Mouse (Mus musculus): ENCODE data around the gene Usp10. TPM values are rescaled to one million over a fixed set of nuclear protein-coding genes. Genes with fewer than 3 reads are reported as not detected.

The Usp10 gene
- total and polyA plus RNA-seq, 3 experiments = 80.0 to 161 (median 152) TPM

- H3K27ac ChIP-seq (ENCODE audit: insufficient read depth, low read depth) = no peak overlapping the region
- no peaks in the 10 kb centered on the region for H3K4me1 ChIP-seq (ENCODE audit: control insufficient read depth in 1 of 2, insufficient read depth in 2 of 2)
- dilution Hi-C loops (cut with MboI; ENCODE audit: extremely low pct_ligation_motif_present, extremely low pct_unique_long_range_greater_than_20kb, low sequenced_read_pairs) (no loop called here), in situ Hi-C loops (cut with MboI; ENCODE audit: low pct_ligation_motif_present, low pct_unique_long_range_greater_than_20kb, low sequenced_read_pairs) (no loop called here)
- peaks cover 20% of the 10 kb centered on the region for H3K79me2 ChIP-seq (replicated peaks; ENCODE audit: control insufficient read depth, extremely low read depth, insufficient read depth, poor library complexity, severe bottlenecking)
- no peaks in the 10 kb centered on the region for H3K27me3 ChIP-seq (replicated peaks)
- no peak overlapping the region for H3K4me2 ChIP-seq (ENCODE audit: insufficient read depth, low read depth, poor library complexity, severe bottlenecking)
- peaks cover 68 to 97% of the 10 kb centered on the region in 2 experiments for H3K36me3 ChIP-seq (replicated peaks in 1 of 2; ENCODE audit: control insufficient read depth in 1 of 2, insufficient read depth in 1 of 2, low read length in 1 of 2)
- no peak for DNase-seq (ENCODE audit: extremely low read depth)
- H3K9ac ChIP-seq (ENCODE audit: insufficient read depth, low read depth) = no peak overlapping the region
- TF ChIP-seq SMC3 (IDR thresholded peaks at IDR 0.05; ENCODE audit: low read depth, low read length) = no peak
- no peak for TF ChIP-seq POLR2AphosphoS2 (IDR thresholded peaks at IDR 0.05; ENCODE audit: low read depth, low read length)
- no peak for TF ChIP-seq EP300 (IDR thresholded peaks at IDR 0.05; ENCODE audit: low read length)
- TF ChIP-seq NRF1 (IDR thresholded peaks at IDR 0.05; ENCODE audit: low read depth, low read length) = no peak
- TF ChIP-seq ZKSCAN1 (IDR thresholded peaks at IDR 0.05; ENCODE audit: borderline replicate concordance, low read depth, low read length) = no peak
- TF ChIP-seq ZNF384 (IDR thresholded peaks at IDR 0.05; ENCODE audit: low read depth, low read length) = no peak
- no peak for TF ChIP-seq CHD2 (IDR thresholded peaks at IDR 0.05; ENCODE audit: low read length)
- no peak for TF ChIP-seq RCOR1 (conservative IDR thresholded peaks at IDR 0.05; ENCODE audit: low read depth, low read length)
- no peak for TF ChIP-seq USF1 (IDR thresholded peaks at IDR 0.05; ENCODE audit: low read depth, low read length)
- no peak overlapping the region for H3K4me3 ChIP-seq (replicated peaks in 1 of 3; ENCODE audit: low read depth in 2 of 3, low read length in 2 of 3, poor library complexity in 1 of 3)
- H3K9me3 ChIP-seq (replicated peaks; ENCODE audit: low read length) = no peaks in the 10 kb centered on the region
Measured at GRCm38 (mm10) chr8:119939336-119939735, 29.2 kb downstream of the Usp10 start.

GRCm38 (mm10) chr8:119941471-119941870 is 31.3 kb downstream of the Usp10 start:
- no peaks in the 10 kb centered on the region for H3K27me3 ChIP-seq (replicated peaks)
- peaks cover 22% of the 10 kb centered on the region; the same call in 1 of the 2 replicates for H3K79me2 ChIP-seq (replicated peaks; ENCODE audit: control insufficient read depth, extremely low read depth, insufficient read depth, poor library complexity, severe bottlenecking)
- no peak overlapping the region for H3K9ac ChIP-seq (ENCODE audit: insufficient read depth, low read depth)
- H3K27ac ChIP-seq (ENCODE audit: insufficient read depth, low read depth) = no peak overlapping the region
- no peak overlapping the region for H3K4me3 ChIP-seq (replicated peaks in 1 of 3; ENCODE audit: low read depth in 2 of 3, low read length in 2 of 3, poor library complexity in 1 of 3)
- in situ Hi-C loops (cut with MboI; ENCODE audit: low pct_ligation_motif_present, low pct_unique_long_range_greater_than_20kb, low sequenced_read_pairs) = no loop called here
- H3K9me3 ChIP-seq (replicated peaks; ENCODE audit: low read length) = no peaks in the 10 kb centered on the region
- no peak for TF ChIP-seq POLR2A (IDR thresholded peaks at IDR 0.05; ENCODE audit: low read depth, low read length)
- no peak for TF ChIP-seq MAZ (IDR thresholded peaks at IDR 0.05; ENCODE audit: low read depth, low read length)
- dilution Hi-C loops (cut with MboI; ENCODE audit: extremely low pct_ligation_motif_present, extremely low pct_unique_long_range_greater_than_20kb, low sequenced_read_pairs) = no loop called here
- no peak overlapping the region for H3K4me2 ChIP-seq (ENCODE audit: insufficient read depth, low read depth, poor library complexity, severe bottlenecking)
- no peak for DNase-seq (ENCODE audit: extremely low read depth)
- H3K36me3 ChIP-seq (replicated peaks in 1 of 2; ENCODE audit: control insufficient read depth in 1 of 2, insufficient read depth in 1 of 2, low read length in 1 of 2) = peaks cover 73 to 98% of the 10 kb centered on the region in 2 experiments
- peaks cover 0 to 20% of the 10 kb centered on the region in 2 experiments; a peak in 2 of 4 replicates for H3K4me1 ChIP-seq (ENCODE audit: control insufficient read depth in 1 of 2, insufficient read depth in 2 of 2)

GRCm38 (mm10) chr8:119943616-119944015 is 33.5 kb downstream of the Usp10 start:
- no peak for TF ChIP-seq USF1 (IDR thresholded peaks at IDR 0.05; ENCODE audit: low read depth, low read length)
- TF ChIP-seq MAFK (IDR thresholded peaks at IDR 0.05; ENCODE audit: insufficient replicate concordance, low read length) = no peak
- TF ChIP-seq PAX5 (IDR thresholded peaks at IDR 0.05; ENCODE audit: low read length) = no peak
- no peak for TF ChIP-seq RCOR1 (conservative IDR thresholded peaks at IDR 0.05; ENCODE audit: low read depth, low read length)
- no peak for TF ChIP-seq HCFC1 (IDR thresholded peaks at IDR 0.05; ENCODE audit: low read depth, low read length)
- TF ChIP-seq NRF1 (IDR thresholded peaks at IDR 0.05; ENCODE audit: low read depth, low read length) = no peak
- no peak for TF ChIP-seq MEF2A (IDR thresholded peaks at IDR 0.05; ENCODE audit: borderline replicate concordance, low read depth, low read length)
- no peak for TF ChIP-seq ZKSCAN1 (IDR thresholded peaks at IDR 0.05; ENCODE audit: borderline replicate concordance, low read depth, low read length)
- H3K79me2 ChIP-seq (replicated peaks; ENCODE audit: control insufficient read depth, extremely low read depth, insufficient read depth, poor library complexity, severe bottlenecking) = peaks cover 24% of the 10 kb centered on the region; the same call in 1 of the 2 replicates
- in situ Hi-C loops (cut with MboI; ENCODE audit: low pct_ligation_motif_present, low pct_unique_long_range_greater_than_20kb, low sequenced_read_pairs) (no loop called here), dilution Hi-C loops (cut with MboI; ENCODE audit: extremely low pct_ligation_motif_present, extremely low pct_unique_long_range_greater_than_20kb, low sequenced_read_pairs) (no loop called here)
- H3K27me3 ChIP-seq (replicated peaks) = no peaks in the 10 kb centered on the region
- no peak overlapping the region for H3K4me3 ChIP-seq (replicated peaks in 1 of 3; ENCODE audit: low read depth in 2 of 3, low read length in 2 of 3, poor library complexity in 1 of 3)
- no peak overlapping the region for H3K4me2 ChIP-seq (ENCODE audit: insufficient read depth, low read depth, poor library complexity, severe bottlenecking)
- H3K4me1 ChIP-seq (ENCODE audit: control insufficient read depth in 1 of 2, insufficient read depth in 2 of 2) = peaks cover 11 to 42% of the 10 kb centered on the region in 2 experiments
- peaks cover 72 to 96% of the 10 kb centered on the region in 2 experiments for H3K36me3 ChIP-seq (replicated peaks in 1 of 2; ENCODE audit: control insufficient read depth in 1 of 2, insufficient read depth in 1 of 2, low read length in 1 of 2)
- no peaks in the 10 kb centered on the region for H3K9me3 ChIP-seq (replicated peaks; ENCODE audit: low read length)
- H3K9ac ChIP-seq (ENCODE audit: insufficient read depth, low read depth) = no peak overlapping the region
- DNase-seq (ENCODE audit: extremely low read depth) = no peak
- no peak overlapping the region for H3K27ac ChIP-seq (ENCODE audit: insufficient read depth, low read depth)

Data from CH12.LX (cell line).